Mouse (Mus musculus): ENCODE measurements around the gene Cyp4f18. TPM values are rescaled to one million over a fixed set of nuclear protein-coding genes. Genes with fewer than 3 reads are reported as not detected.

Cyp4f18 gene
- polyA plus RNA-seq (2012; rRNA removed): 5.9 and 6.0 TPM in 2 replicates

GRCm38 (mm10) chr8:72009473-72009872 is at the start of gene Cyp4f18:
Gene Cyp4f18, minus strand, starts transcription at chr8:72009626.

GRCm38 (mm10) chr8:72040918-72041317 is 31.5 kb upstream of the Cyp4f18 start, which contains the start of gene Olfr372:
Gene Olfr372, plus strand, starts transcription at chr8:72041218.

GRCm38 (mm10) chr8:71950482-71951221 is 58.8 kb downstream of the Cyp4f18 start, which contains the start of gene Zfp961:
Gene Zfp961, plus strand, starts transcription at chr8:71951038.

Other genes starting within 250 kb of the Cyp4f18 start
- 0.46 and 0.58 TPM in 2 replicates for gene Zfp709, start 127.6 kb downstream of the Cyp4f18 start, polyA plus RNA-seq (2012; rRNA removed)
- gene Zfp882, start 101.0 kb downstream of the Cyp4f18 start, polyA plus RNA-seq (2012; rRNA removed): 0.52 and 0.56 TPM in 2 replicates
- 5.0 and 5.2 TPM in 2 replicates for gene Zfp617, start 101.0 kb downstream of the Cyp4f18 start, polyA plus RNA-seq (2012; rRNA removed)
- 6.4 and 7.1 TPM in 2 replicates for gene Zfp961, start 58.6 kb downstream of the Cyp4f18 start, polyA plus RNA-seq (2012; rRNA removed)
- not detected in 2 replicates for gene Olfr372, start 31.6 kb upstream of the Cyp4f18 start, polyA plus RNA-seq (2012; rRNA removed)
- gene Olfr373, start 73.6 kb upstream of the Cyp4f18 start, polyA plus RNA-seq (2012; rRNA removed): not detected in 2 replicates
- 0.01 TPM in 1 of 2 replicates, not detected in the other for gene Olfr374, start 97.4 kb upstream of the Cyp4f18 start, polyA plus RNA-seq (2012; rRNA removed)
- gene Tpm4, start 125.3 kb upstream of the Cyp4f18 start, polyA plus RNA-seq (2012; rRNA removed): 60.7 and 68.7 TPM in 2 replicates
- 66.6 and 67.5 TPM in 2 replicates for gene Rab8a, start 151.6 kb upstream of the Cyp4f18 start, polyA plus RNA-seq (2012; rRNA removed)
- 0.89 and 1.6 TPM in 2 replicates for gene Hsh2d, start 180.0 kb upstream of the Cyp4f18 start, polyA plus RNA-seq (2012; rRNA removed)
- gene Cib3, start 203.2 kb upstream of the Cyp4f18 start, polyA plus RNA-seq (2012; rRNA removed): 0.03 TPM in 1 of 2 replicates, not detected in the other
- not detected in 2 replicates for gene Gm11034, start 204.0 kb upstream of the Cyp4f18 start, polyA plus RNA-seq (2012; rRNA removed)
- gene Fam32a, start 210.1 kb upstream of the Cyp4f18 start, polyA plus RNA-seq (2012; rRNA removed): 28.3 and 28.8 TPM in 2 replicates
- 33.5 and 36.0 TPM in 2 replicates for gene Ap1m1, start 230.4 kb upstream of the Cyp4f18 start, polyA plus RNA-seq (2012; rRNA removed)

Data from liver, embryonic 18 days (tissue).